Mouse (Mus musculus) ES-Bruce4 (cell line): ENCODE results near the gene Cars2.

Experiments
- CTCF ChIP-seq: IDR thresholded peaks from one replicate; pipeline ENCODE4 v1.8.1; 2011; ENCODE audit warnings: low read depth, low read length
- EP300 ChIP-seq: IDR thresholded peaks from 2 replicates; pipeline ENCODE4 v1.6.1; 2011; ENCODE audit warnings: low read depth, low read length; ENCODE audit not compliant: insufficient read depth
- POLR2A ChIP-seq: IDR thresholded peaks from one replicate; pipeline ENCODE4 v1.8.1; 2011; ENCODE audit warnings: low read length; ENCODE audit not compliant: insufficient read depth

GRCm38 (mm10) chr8:11585513-11586373 is 35.2 kb upstream of the Cars2 start:
- TF ChIP-seq POLR2A (no peak), CTCF (no peak), EP300 (no peak)
